Mouse (Mus musculus) forebrain, embryonic 13.5 days (tissue): ENCODE measurements at regions not wholly inside any gene's neighbourhood (a gene's known extent, or its start where the extent isn't known, plus 50 kb on each side); places are given as distances from the start of the nearest gene placed in this dataset.

ENCODE experiments used
- ATAC-seq: fragments of 200-750 bp; cut with Nextera tagmentation; 2 replicates; pipeline ENCODE4 v1.8.0; 2017
- H3K27ac ChIP-seq: fragments of 300-500 bp; sonication (generic); 2 replicates; pipeline ENCODE4 v1.5.1; 2015; ENCODE audit warnings: inconsistent platforms, mild to moderate bottlenecking, moderate library complexity
- H3K27me3 ChIP-seq: fragments of 300-500 bp; sonication (generic); 2 replicates; pipeline ENCODE4 v1.6.1; 2015; ENCODE audit warnings: mild to moderate bottlenecking, inconsistent platforms
- H3K36me3 ChIP-seq: fragments of 300-500 bp; sonication (generic); 2 replicates; pipeline ENCODE4 v1.6.1; 2015; ENCODE audit warnings: mild to moderate bottlenecking, inconsistent platforms; ENCODE audit not compliant: poor library complexity, severe bottlenecking
- H3K4me1 ChIP-seq: fragments of 300-500 bp; sonication (generic); 2 replicates; pipeline ENCODE4 v1.6.1; 2015; ENCODE audit warnings: inconsistent platforms
- H3K4me2 ChIP-seq: fragments of 300-500 bp; sonication (generic); 2 replicates; pipeline ENCODE4 v1.6.1; 2015; ENCODE audit warnings: inconsistent platforms, mild to moderate bottlenecking, moderate library complexity
- H3K4me3 ChIP-seq: fragments of 300-500 bp; sonication (generic); 2 replicates; pipeline ENCODE4 v1.5.1; 2015; ENCODE audit warnings: mild to moderate bottlenecking, inconsistent platforms
- H3K9ac ChIP-seq: fragments of 300-500 bp; sonication (generic); 2 replicates; pipeline ENCODE4 v1.6.1; 2015; ENCODE audit warnings: mild to moderate bottlenecking, inconsistent platforms
- H3K9me3 ChIP-seq: fragments of 300-500 bp; sonication (generic); replicated peaks from 2 replicates; pipeline ENCODE4 v1.6.1; 2016; ENCODE audit warnings: inconsistent platforms
- WGBS: fragments of 180-500 bp; shearing (Covaris S2); methylation state at CpG from one replicate; pipeline ENCODE4 v1.1.7; 2015; 5-methylcytosine and 5-hydroxymethylcytosine counted together

DNA sequence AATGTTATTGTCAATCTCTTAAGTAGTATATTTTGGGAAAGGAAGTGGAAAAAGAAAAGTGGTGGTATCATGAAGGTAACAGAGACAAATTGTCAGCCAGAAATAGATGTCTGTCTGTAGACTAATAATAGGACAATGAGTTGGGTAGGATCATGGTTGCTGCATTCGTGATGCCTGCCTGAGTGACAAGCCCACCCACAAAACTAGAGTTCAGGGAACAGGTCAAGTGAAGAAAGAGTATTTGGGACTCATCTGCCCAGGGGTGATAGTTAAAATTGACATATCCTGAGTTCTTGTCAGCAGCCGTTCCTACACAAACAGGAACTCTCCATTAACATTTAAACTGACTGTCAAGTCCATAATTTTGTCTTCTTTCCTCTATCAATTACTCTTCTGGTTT lies 1120.6 kb upstream of the Nr2f1 start:
- 69% methylated on average over 2 of the region's 2 CpGs for WGBS

GRCm38 (mm10) chr13:79309584-79310110 lies 1110.1 kb upstream of the Nr2f1 start:
- H3K9me3 ChIP-seq = no peaks in the 10 kb centered on the region
- no peak overlapping the region for H3K4me2 ChIP-seq
- WGBS = 95% methylated on average over 5 of the region's 5 CpGs
- no peak for ATAC-seq
- H3K36me3 ChIP-seq = no peaks in the 10 kb centered on the region
- no peaks in the 10 kb centered on the region for H3K4me1 ChIP-seq
- no peak overlapping the region for H3K27ac ChIP-seq
- H3K27me3 ChIP-seq = no peaks in the 10 kb centered on the region
- no peak overlapping the region for H3K4me3 ChIP-seq
- no peak overlapping the region for H3K9ac ChIP-seq

More for the DNA sequence above, 1120.6 kb upstream of the Nr2f1 start:
- Histone ChIP-seq H3K9ac (no peak overlapping the region), H3K27me3 (no peaks in the 10 kb centered on the region), H3K36me3 (no peaks in the 10 kb centered on the region), H3K4me2 (no peak overlapping the region), H3K4me3 (no peak overlapping the region), H3K4me1 (no peaks in the 10 kb centered on the region), H3K27ac (no peak overlapping the region), H3K9me3 (no peaks in the 10 kb centered on the region)
- ATAC-seq = no peak

GRCm38 (mm10) chr13:79297225-79297710 lies 1097.7 kb upstream of the Nr2f1 start:
- no peak overlapping the region for H3K9ac ChIP-seq
- 5% methylated on average over 6 of the region's 6 CpGs for WGBS
- no peak overlapping the region for H3K4me3 ChIP-seq
- no peaks in the 10 kb centered on the region for H3K27me3 ChIP-seq
- H3K4me1 ChIP-seq = peaks cover 10% of the 10 kb centered on the region
- peak; percentile 80 for ATAC-seq
- peak overlapping the region; percentile 20; the same call in 1 of the 2 replicates for H3K4me2 ChIP-seq
- no peaks in the 10 kb centered on the region for H3K36me3 ChIP-seq
- no peaks in the 10 kb centered on the region for H3K9me3 ChIP-seq
- peak overlapping the region; percentile 12; the same call in 1 of the 2 replicates for H3K27ac ChIP-seq

DNA sequence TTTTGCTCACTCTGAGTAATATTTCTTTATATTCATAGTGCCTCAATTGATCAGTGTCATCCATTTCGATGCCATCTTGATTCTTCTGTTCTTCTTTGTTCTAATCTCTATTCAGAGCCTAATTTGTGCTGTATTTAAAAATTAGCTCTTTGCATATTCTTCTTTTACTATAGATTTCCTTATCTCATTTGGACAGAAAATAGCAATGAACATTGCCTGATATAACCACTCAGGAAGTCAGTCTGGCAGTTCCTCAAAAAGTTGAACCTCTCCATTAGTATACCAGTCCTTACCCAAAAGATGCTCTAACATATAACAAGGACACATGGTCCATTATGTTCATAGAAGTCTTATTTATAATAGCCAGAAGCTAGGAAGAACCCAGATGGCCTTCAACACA lies 1088.5 kb upstream of the Nr2f1 start:
- WGBS = 98% methylated on average over 1 of the region's 1 CpGs
- Histone ChIP-seq H3K4me1 (no peaks in the 10 kb centered on the region), H3K36me3 (no peaks in the 10 kb centered on the region), H3K9me3 (no peaks in the 10 kb centered on the region), H3K27ac (no peak overlapping the region), H3K9ac (no peak overlapping the region), H3K4me2 (no peak overlapping the region), H3K4me3 (no peak overlapping the region), H3K27me3 (no peaks in the 10 kb centered on the region)
- ATAC-seq = no peak

DNA sequence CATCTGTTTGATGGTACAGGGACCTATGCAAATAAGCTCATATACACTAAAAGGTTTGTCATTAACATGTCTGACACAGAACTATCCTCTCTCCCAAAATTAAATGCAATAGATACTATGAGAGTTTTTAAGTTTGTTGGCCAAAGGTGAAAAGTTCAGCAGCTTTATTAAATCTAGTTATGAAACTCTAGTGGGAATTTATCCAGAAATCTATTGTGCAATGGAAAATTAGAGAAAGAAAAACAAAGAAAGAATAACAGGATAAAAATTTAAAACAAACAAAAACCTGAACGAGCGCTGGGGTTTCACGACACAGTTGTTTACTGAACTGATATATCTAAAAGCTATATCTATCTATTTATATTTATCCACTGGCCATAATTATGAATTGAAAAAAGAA lies 1086.6 kb upstream of the Nr2f1 start:
- Histone ChIP-seq H3K27me3 (no peaks in the 10 kb centered on the region), H3K4me3 (no peak overlapping the region), H3K4me1 (no peaks in the 10 kb centered on the region), H3K9me3 (no peaks in the 10 kb centered on the region), H3K36me3 (no peaks in the 10 kb centered on the region), H3K27ac (no peak overlapping the region), H3K9ac (no peak overlapping the region), H3K4me2 (no peak overlapping the region)
- no peak for ATAC-seq
- 94% methylated on average over 3 of the region's 3 CpGs for WGBS

GRCm38 (mm10) chr13:79285478-79285877 lies 1085.9 kb upstream of the Nr2f1 start:
- Histone ChIP-seq H3K4me1 (no peaks in the 10 kb centered on the region), H3K4me2 (no peak overlapping the region), H3K36me3 (no peaks in the 10 kb centered on the region), H3K4me3 (no peak overlapping the region), H3K9ac (no peak overlapping the region), H3K27ac (no peak overlapping the region), H3K9me3 (no peaks in the 10 kb centered on the region), H3K27me3 (no peaks in the 10 kb centered on the region)
- 3% methylated on average over 2 of the region's 2 CpGs for WGBS
- peak; percentile 81; the same call in 1 of the 2 replicates for ATAC-seq

GRCm38 (mm10) chr13:79277714-79278113 lies 1078.2 kb upstream of the Nr2f1 start:
- H3K27me3 ChIP-seq = no peaks in the 10 kb centered on the region
- H3K4me3 ChIP-seq = peak overlapping the region; percentile 9
- no peaks in the 10 kb centered on the region for H3K9me3 ChIP-seq
- peak overlapping the region; percentile 44 for H3K4me2 ChIP-seq
- H3K27ac ChIP-seq = peak overlapping the region; percentile 31; the same call in 1 of the 2 replicates
- H3K4me1 ChIP-seq = peaks cover 9% of the 10 kb centered on the region
- H3K36me3 ChIP-seq = no peaks in the 10 kb centered on the region
- peak; percentile 79 for ATAC-seq
- WGBS = 4% methylated on average over 6 of the region's 6 CpGs
- no peak overlapping the region; the same call in 1 of the 2 replicates for H3K9ac ChIP-seq

DNA sequence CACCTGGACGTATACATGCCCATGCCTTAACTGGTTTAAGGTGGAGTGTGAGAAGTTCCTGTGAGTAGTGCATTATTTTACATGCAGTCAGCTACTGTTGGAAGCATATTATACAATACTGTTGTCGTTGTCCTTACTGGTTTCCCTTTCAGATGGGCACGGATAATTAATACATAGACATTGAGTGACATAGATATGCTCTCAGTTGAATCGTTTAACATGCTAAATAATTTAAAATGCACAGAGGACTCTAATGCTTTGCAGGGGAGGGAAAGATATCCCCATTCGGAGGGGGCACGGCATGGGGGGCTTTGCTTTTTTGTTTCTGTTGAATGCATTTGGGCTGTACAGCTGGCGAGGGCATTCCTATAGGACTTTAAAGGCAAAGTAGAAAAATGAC lies 1077.8 kb upstream of the Nr2f1 start:
- Histone ChIP-seq H3K9me3 (no peaks in the 10 kb centered on the region), H3K4me1 (peaks cover 9% of the 10 kb centered on the region), H3K4me3 (peak overlapping the region; percentile 9), H3K27me3 (no peaks in the 10 kb centered on the region), H3K27ac (peak overlapping the region; percentile 31; the same call in 1 of the 2 replicates), H3K36me3 (no peaks in the 10 kb centered on the region), H3K9ac (no peak overlapping the region; the same call in 1 of the 2 replicates), H3K4me2 (peak overlapping the region; percentile 44)
- WGBS = 13% methylated on average over 7 of the region's 7 CpGs
- peak; percentile 75 for ATAC-seq

- Histone ChIP-seq H3K4me3 (no peak overlapping the region), H3K9ac (no peak overlapping the region), H3K4me1 (peaks cover 10% of the 10 kb centered on the region), H3K27ac (no peak overlapping the region), H3K4me2 (no peak overlapping the region), H3K36me3 (no peaks in the 10 kb centered on the region), H3K9me3 (no peaks in the 10 kb centered on the region), H3K27me3 (no peaks in the 10 kb centered on the region)
- peak; percentile 77 for ATAC-seq
- 51% methylated on average over 5 of the region's 5 CpGs for WGBS
Measured at GRCm38 (mm10) chr13:79255362-79255761, 1055.8 kb upstream of the Nr2f1 start.

GRCm38 (mm10) chr13:79252385-79252784 lies 1052.8 kb upstream of the Nr2f1 start:
- Histone ChIP-seq H3K9ac (no peak overlapping the region), H3K27ac (no peak overlapping the region), H3K4me3 (no peak overlapping the region), H3K36me3 (no peaks in the 10 kb centered on the region), H3K4me2 (no peak overlapping the region), H3K4me1 (peaks cover 10% of the 10 kb centered on the region), H3K9me3 (no peaks in the 10 kb centered on the region), H3K27me3 (no peaks in the 10 kb centered on the region)
- no peak for ATAC-seq
- WGBS = 31% methylated on average over 5 of the region's 5 CpGs

DNA sequence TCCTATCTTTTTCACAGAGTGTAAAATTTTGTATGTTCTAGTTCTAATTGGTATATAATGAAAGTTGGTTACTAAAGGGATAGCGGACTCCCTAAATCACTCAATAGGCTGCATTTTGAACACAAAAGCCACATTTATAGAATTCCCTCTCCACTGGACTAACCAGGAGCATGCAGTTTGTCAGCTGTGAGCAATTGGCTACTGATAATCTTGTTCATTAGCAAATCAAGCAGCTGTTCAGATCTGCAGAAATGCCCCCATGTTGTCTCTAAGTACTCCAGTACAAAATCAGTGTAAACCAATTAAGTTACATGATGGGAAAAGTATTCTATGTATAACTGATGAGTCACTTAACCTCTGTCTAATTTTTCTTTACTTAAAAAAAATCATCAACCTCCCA lies 1051.7 kb upstream of the Nr2f1 start:
- Histone ChIP-seq H3K4me2 (no peak overlapping the region), H3K9ac (no peak overlapping the region), H3K9me3 (no peaks in the 10 kb centered on the region), H3K27ac (no peak overlapping the region), H3K4me1 (peaks cover 10% of the 10 kb centered on the region), H3K4me3 (no peak overlapping the region), H3K27me3 (no peaks in the 10 kb centered on the region), H3K36me3 (no peaks in the 10 kb centered on the region)
- 39% methylated on average over 1 of the region's 1 CpGs for WGBS
- ATAC-seq = peak; percentile 57; the same call in 1 of the 2 replicates
